In the genomic region with DNA sequence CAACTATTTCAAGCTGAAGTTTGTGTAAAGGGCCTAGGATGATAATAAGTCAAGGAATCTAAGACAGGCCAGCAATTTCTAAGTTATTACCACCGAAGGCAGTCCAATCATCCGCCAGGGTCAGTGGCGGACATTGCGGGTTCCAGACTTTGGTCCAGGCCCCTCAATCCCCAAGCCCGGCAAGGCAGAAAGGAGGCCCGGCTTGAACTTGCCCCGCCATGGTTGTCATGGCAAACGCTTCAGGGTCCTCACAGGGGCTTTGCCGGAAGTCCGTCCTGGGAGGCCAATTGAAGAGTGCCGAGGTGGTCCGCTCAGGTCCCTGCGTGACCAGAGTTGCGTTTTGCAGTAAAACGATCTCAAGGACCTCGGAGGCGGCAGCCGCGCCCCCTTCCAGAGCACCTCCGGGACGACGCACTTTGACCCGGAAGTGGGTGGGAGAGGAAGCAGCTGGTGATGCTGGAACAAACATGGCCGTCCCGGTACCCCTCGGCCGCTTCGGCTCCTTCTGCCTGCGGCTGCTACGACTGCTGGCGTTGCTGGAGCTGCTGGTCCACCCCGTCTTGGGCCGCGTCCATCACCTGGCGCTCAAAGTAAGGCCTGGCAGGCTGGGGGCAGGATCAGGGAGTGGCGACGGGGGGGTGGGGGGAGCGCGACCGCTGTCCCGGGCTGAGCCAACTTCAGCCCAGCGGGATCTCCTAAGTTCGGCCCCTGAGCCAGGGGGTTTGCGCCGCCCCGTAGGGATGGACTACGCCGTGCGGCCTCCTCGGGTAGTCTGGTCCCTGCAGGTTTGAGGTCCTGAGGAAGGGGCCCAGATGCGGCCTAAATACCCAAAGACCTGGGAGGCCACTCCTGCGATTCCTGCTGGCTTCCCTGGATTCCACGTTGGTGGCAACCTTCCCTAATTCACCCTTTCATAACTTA, we compare ENCODE assay signal across 8 mouse cellular contexts. TPM values are rescaled to one million over a fixed set of nuclear protein-coding genes. Genes with fewer than 3 reads are reported as not detected.
DNase-seq lines count a peak whose midpoint lies in the region; ATAC-seq and TF ChIP-seq lines count a peak whose summit lies in the region.

Gene Gpr107 (plus strand): TSS at position 425 of the 921 bp plus-strand sequence.

- peak; percentile 66; the same call in 1 of the 2 replicates for ATAC-seq in G1E (ENCODE audit: extremely low read depth, insufficient number of reproducible peaks, low FRiP score, poor library complexity, severe bottlenecking)
- peak; percentile 97 for ATAC-seq in forebrain, embryonic 16.5 days
- ATAC-seq in lung, embryonic 16.5 days (ENCODE audit: low read depth) = peak; percentile 93

- intact Hi-C loops in heart, postnatal 36 days (cut with DNase I) = loop anchor here (2.0 kb wide), 2 partner anchors 17 to 127 kb away; no protein-coding TSS in a partner anchor

- peak within 1 kb of the TSS; percentile 90 for H3K4me2 ChIP-seq in forebrain, embryonic 16.5 days (ENCODE audit: low read length)
- H3K4me2 ChIP-seq in lung, embryonic 16.5 days (ENCODE audit: low read depth, low read length) = peak within 1 kb of the TSS; percentile 71

- peak within 1 kb of the TSS; percentile 62 for H3K9ac ChIP-seq in forebrain, embryonic 16.5 days (replicated peaks; ENCODE audit: low read depth, low read length)
- H3K9ac ChIP-seq in lung, embryonic 16.5 days (ENCODE audit: low read length) = peak within 1 kb of the TSS; percentile 87

- no peaks in the 10 kb centered on the region for H3K27me3 ChIP-seq in G1E (ENCODE audit: insufficient read depth, low read length)
- H3K27me3 ChIP-seq in forebrain, embryonic 16.5 days (replicated peaks; ENCODE audit: control insufficient read depth, insufficient read depth, low read length) = no peaks in the 10 kb centered on the region
- no peaks in the 10 kb centered on the region for H3K27me3 ChIP-seq in lung, embryonic 16.5 days (ENCODE audit: control insufficient read depth, insufficient read depth, low read depth, low read length)

- no peak for TF ChIP-seq CTCF in G1E (IDR thresholded peaks at IDR 0.05; ENCODE audit: low read depth, low read length)

- H3K4me3 ChIP-seq in G1E (ENCODE audit: low read depth, low read length) = peak within 1 kb of the TSS; percentile 97
- peak within 1 kb of the TSS; percentile 54 for H3K4me3 ChIP-seq in forebrain, embryonic 16.5 days (replicated peaks; ENCODE audit: low read length)
- peak within 1 kb of the TSS; percentile 82 for H3K4me3 ChIP-seq in lung, embryonic 16.5 days (ENCODE audit: low read length)

- peak; percentile 92 for DNase-seq in G1E (ENCODE audit: low spot score)
- peak; percentile 77 for DNase-seq in cerebellum, adult 11-12 months
- peak; percentile 82 to 85 for DNase-seq in heart, postnatal 36 days
- peak; percentile 76 to 79 for DNase-seq in layer of hippocampus, adult 8-10 months (ENCODE audit: low spot score in 2 of 2)
- peak; percentile 71 for DNase-seq in ovary, postnatal 10 days (ENCODE audit: low spot score)
- peak; percentile 77 to 79 for DNase-seq in thymus, postnatal 10 days (ENCODE audit: low spot score in 2 of 2)

- WGBS in forebrain, embryonic 16.5 days = under 1% methylated on average over 52 of the region's 53 CpGs
- WGBS in lung, embryonic 16.5 days = under 1% methylated on average over 51 of the region's 53 CpGs

- H3K36me3 ChIP-seq in G1E (replicated peaks) = peaks cover 43% of the 10 kb centered on the region
- 0 out of 2 replicates have a peak, but pooled peaks cover 2% of the 10 kb centered on the region for H3K36me3 ChIP-seq in forebrain, embryonic 16.5 days (ENCODE audit: control insufficient read depth, insufficient read depth)
- peaks cover 5% of the 10 kb centered on the region; the same call in 1 of the 2 replicates for H3K36me3 ChIP-seq in lung, embryonic 16.5 days (ENCODE audit: control insufficient read depth, insufficient read depth, low read length)

- H3K4me1 ChIP-seq in G1E (ENCODE audit: insufficient read depth, low read depth, low read length) = peaks cover 46% of the 10 kb centered on the region
- H3K4me1 ChIP-seq in forebrain, embryonic 16.5 days (replicated peaks; ENCODE audit: control insufficient read depth, insufficient read depth, low read length) = peaks cover 17% of the 10 kb centered on the region
- peaks cover 13% of the 10 kb centered on the region for H3K4me1 ChIP-seq in lung, embryonic 16.5 days (replicated peaks; ENCODE audit: control insufficient read depth, insufficient read depth, low read length)

- H3K9me3 ChIP-seq in G1E (replicated peaks) = no peaks in the 10 kb centered on the region
- no peaks in the 10 kb centered on the region for H3K9me3 ChIP-seq in forebrain, embryonic 16.5 days (ENCODE audit: control insufficient read depth, low read length)
- H3K9me3 ChIP-seq in lung, embryonic 16.5 days (ENCODE audit: control insufficient read depth, low read length) = no peaks in the 10 kb centered on the region

- peak within 1 kb of the TSS; percentile 26; the same call in 1 of the 2 replicates for H3K27ac ChIP-seq in forebrain, embryonic 16.5 days (ENCODE audit: low read length)
- H3K27ac ChIP-seq in lung, embryonic 16.5 days (ENCODE audit: low read length) = peak within 1 kb of the TSS; percentile 65

RNA-seq across cellular contexts. Expression of gene Gpr107, which starts in this region (rescaled TPM):
- 50.5 and 74.9 TPM in 2 replicates for total RNA-seq in G1E (2014; fragmentation: Nextera tagmentation)
- 30.4 and 37.2 TPM in 2 replicates for total RNA-seq in G1E (2017)
- polyA plus RNA-seq in G1E (2012) = 6.7 and 8.2 TPM in 2 replicates
- polyA plus RNA-seq in forebrain, embryonic 16.5 days (2015; fragmentation: Nextera tagmentation; extraction: Ambion mirVana) = 39.5 and 42.2 TPM in 2 replicates
- 10 to 100 TPM; 30.3 to 38.7 TPM for total RNA-seq in heart, postnatal 36 days (2021)
- total RNA-seq in layer of hippocampus, adult 8-10 months (2022) = 10 to 100 TPM; 48.6 to 65.5 (median 56.0) TPM
- 32.2 and 34.3 TPM in 2 replicates for polyA plus RNA-seq in lung, embryonic 16.5 days (2015; fragmentation: Nextera tagmentation; extraction: Ambion mirVana)

Comparison
In these comparisons a context has a peak if more than half of its experiments do, and no peak if none do; other contexts are left out.
1. Peak in every context shown above with its lines: DNase-seq, ATAC-seq, H3K4me3 ChIP-seq and H3K27ac ChIP-seq.